Mouse (Mus musculus): Measurements from ENCODE around the gene Mlxipl. TPM values are rescaled to one million over a fixed set of nuclear protein-coding genes. Genes with fewer than 3 reads are reported as not detected.
A peak's percentile ranks its signal among the peaks of the same experiment; 100 is the strongest.

Gene Mlxipl
- total and polyA plus RNA-seq, 3 experiments: 0.22 TPM; not detected in 2

- ATAC-seq (ENCODE audit: extremely low read depth, insufficient number of reproducible peaks, low FRiP score, poor library complexity, severe bottlenecking): no peak
- Histone ChIP-seq H3K36me3 (replicated peaks) (no peaks in the 10 kb centered on the region), H3K4me1 (ENCODE audit: insufficient read depth, low read depth, low read length) (no peaks in the 10 kb centered on the region), H3K9me3 (replicated peaks) (peaks cover 9% of the 10 kb centered on the region), H3K27me3 (ENCODE audit: insufficient read depth, low read length) (peaks cover 32% of the 10 kb centered on the region), H3K4me3 (ENCODE audit: low read depth, low read length) (no peak overlapping the region)
- peak; percentile 21 for DNase-seq (ENCODE audit: low spot score)
- no peak for TF ChIP-seq POLR2AphosphoS5 (IDR thresholded peaks at IDR 0.05; ENCODE audit: insufficient replicate concordance, low read depth, low read length)
- TF ChIP-seq CTCF (IDR thresholded peaks at IDR 0.05; ENCODE audit: low read depth, low read length): peak; percentile 23; the same call in 1 of the 2 replicates
These were observed 14.4 kb downstream of the Mlxipl start for GRCm38 (mm10) chr5:135103999-135104660.

GRCm38 (mm10) chr5:135106758-135107256, 17.1 kb downstream of the Mlxipl start:
- Histone ChIP-seq H3K4me1 (ENCODE audit: insufficient read depth, low read depth, low read length) (no peaks in the 10 kb centered on the region), H3K36me3 (replicated peaks) (no peaks in the 10 kb centered on the region), H3K4me3 (ENCODE audit: low read depth, low read length) (no peak overlapping the region), H3K27me3 (ENCODE audit: insufficient read depth, low read length) (peaks cover 43% of the 10 kb centered on the region), H3K9me3 (replicated peaks) (peaks cover 9% of the 10 kb centered on the region)
- no peak for TF ChIP-seq CTCF (IDR thresholded peaks at IDR 0.05; ENCODE audit: low read depth, low read length)
- no peak for TF ChIP-seq POLR2AphosphoS5 (IDR thresholded peaks at IDR 0.05; ENCODE audit: insufficient replicate concordance, low read depth, low read length)
- TF ChIP-seq GATA1 (IDR thresholded peaks at IDR 0.05; ENCODE audit: borderline replicate concordance, low read length): no peak
- no peak for TF ChIP-seq TAL1 (conservative IDR thresholded peaks at IDR 0.05; ENCODE audit: low read depth, low read length)
- TF ChIP-seq GATA2 (IDR thresholded peaks at IDR 0.05; ENCODE audit: borderline replicate concordance, low read depth, low read length): no peak
- no peak for DNase-seq (ENCODE audit: low spot score)
- ATAC-seq (ENCODE audit: extremely low read depth, insufficient number of reproducible peaks, low FRiP score, poor library complexity, severe bottlenecking): no peak

- H3K4me3 ChIP-seq (ENCODE audit: low read depth, low read length): no peak overlapping the region
- H3K27me3 ChIP-seq (ENCODE audit: insufficient read depth, low read length): peaks cover 43% of the 10 kb centered on the region
- no peak for ATAC-seq (ENCODE audit: extremely low read depth, insufficient number of reproducible peaks, low FRiP score, poor library complexity, severe bottlenecking)
These were observed 18.1 kb downstream of the Mlxipl start for GRCm38 (mm10) chr5:135107521-135108501.

GRCm38 (mm10) chr5:135109017-135109416, 19.3 kb downstream of the Mlxipl start:
- no peak for ATAC-seq (ENCODE audit: extremely low read depth, insufficient number of reproducible peaks, low FRiP score, poor library complexity, severe bottlenecking)
- no peaks in the 10 kb centered on the region for H3K36me3 ChIP-seq (replicated peaks)
- TF ChIP-seq GATA1 (IDR thresholded peaks at IDR 0.05; ENCODE audit: borderline replicate concordance, low read length): no peak
- TF ChIP-seq GATA2 (IDR thresholded peaks at IDR 0.05; ENCODE audit: borderline replicate concordance, low read depth, low read length): no peak
- TF ChIP-seq TAL1 (conservative IDR thresholded peaks at IDR 0.05; ENCODE audit: low read depth, low read length): no peak
- TF ChIP-seq POLR2AphosphoS5 (IDR thresholded peaks at IDR 0.05; ENCODE audit: insufficient replicate concordance, low read depth, low read length): no peak
- no peak for TF ChIP-seq CTCF (IDR thresholded peaks at IDR 0.05; ENCODE audit: low read depth, low read length)
- no peaks in the 10 kb centered on the region for H3K4me1 ChIP-seq (ENCODE audit: insufficient read depth, low read depth, low read length)
- no peak for DNase-seq (ENCODE audit: low spot score)
- H3K9me3 ChIP-seq (replicated peaks): peaks cover 9% of the 10 kb centered on the region
- no peak overlapping the region for H3K4me3 ChIP-seq (ENCODE audit: low read depth, low read length)
- peaks cover 48% of the 10 kb centered on the region for H3K27me3 ChIP-seq (ENCODE audit: insufficient read depth, low read length)

More at GRCm38 (mm10) chr5:135107521-135108501, 18.1 kb downstream of the Mlxipl start:
- DNase-seq (ENCODE audit: low spot score): no peak
- Histone ChIP-seq H3K36me3 (replicated peaks) (no peaks in the 10 kb centered on the region), H3K4me1 (ENCODE audit: insufficient read depth, low read depth, low read length) (no peaks in the 10 kb centered on the region), H3K9me3 (replicated peaks) (peaks cover 9% of the 10 kb centered on the region)
- TF ChIP-seq TAL1 (conservative IDR thresholded peaks at IDR 0.05; ENCODE audit: low read depth, low read length): no peak
- TF ChIP-seq GATA1 (IDR thresholded peaks at IDR 0.05; ENCODE audit: borderline replicate concordance, low read length): no peak
- TF ChIP-seq GATA2 (IDR thresholded peaks at IDR 0.05; ENCODE audit: borderline replicate concordance, low read depth, low read length): no peak
- TF ChIP-seq POLR2AphosphoS5 (IDR thresholded peaks at IDR 0.05; ENCODE audit: insufficient replicate concordance, low read depth, low read length): no peak
- no peak for TF ChIP-seq CTCF (IDR thresholded peaks at IDR 0.05; ENCODE audit: low read depth, low read length)

- H3K36me3 ChIP-seq (replicated peaks): no peaks in the 10 kb centered on the region
- TF ChIP-seq GATA2 (IDR thresholded peaks at IDR 0.05; ENCODE audit: borderline replicate concordance, low read depth, low read length) (no peak), CTCF (IDR thresholded peaks at IDR 0.05; ENCODE audit: low read depth, low read length) (no peak), GATA1 (IDR thresholded peaks at IDR 0.05; ENCODE audit: borderline replicate concordance, low read length) (no peak), POLR2AphosphoS5 (IDR thresholded peaks at IDR 0.05; ENCODE audit: insufficient replicate concordance, low read depth, low read length) (no peak), TAL1 (conservative IDR thresholded peaks at IDR 0.05; ENCODE audit: low read depth, low read length) (no peak)
- H3K4me3 ChIP-seq (ENCODE audit: low read depth, low read length): no peak overlapping the region
- peaks cover 9% of the 10 kb centered on the region for H3K9me3 ChIP-seq (replicated peaks)
- ATAC-seq (ENCODE audit: extremely low read depth, insufficient number of reproducible peaks, low FRiP score, poor library complexity, severe bottlenecking): no peak
- H3K4me1 ChIP-seq (ENCODE audit: insufficient read depth, low read depth, low read length): no peaks in the 10 kb centered on the region
- H3K27me3 ChIP-seq (ENCODE audit: insufficient read depth, low read length): peaks cover 48% of the 10 kb centered on the region
- DNase-seq (ENCODE audit: low spot score): no peak
These were observed 19.7 kb downstream of the Mlxipl start for GRCm38 (mm10) chr5:135109426-135109825.

GRCm38 (mm10) chr5:135109976-135110375, 20.3 kb downstream of the Mlxipl start:
- Histone ChIP-seq H3K4me1 (ENCODE audit: insufficient read depth, low read depth, low read length) (no peaks in the 10 kb centered on the region; the same call in 1 of the 2 replicates), H3K9me3 (replicated peaks) (peaks cover 9% of the 10 kb centered on the region), H3K36me3 (replicated peaks) (no peaks in the 10 kb centered on the region), H3K27me3 (ENCODE audit: insufficient read depth, low read length) (peaks cover 48% of the 10 kb centered on the region), H3K4me3 (ENCODE audit: low read depth, low read length) (no peak overlapping the region)
- DNase-seq (ENCODE audit: low spot score) (no peak), ATAC-seq (ENCODE audit: extremely low read depth, insufficient number of reproducible peaks, low FRiP score, poor library complexity, severe bottlenecking) (no peak)
- TF ChIP-seq GATA2 (IDR thresholded peaks at IDR 0.05; ENCODE audit: borderline replicate concordance, low read depth, low read length): no peak
- no peak for TF ChIP-seq TAL1 (conservative IDR thresholded peaks at IDR 0.05; ENCODE audit: low read depth, low read length)
- TF ChIP-seq GATA1 (IDR thresholded peaks at IDR 0.05; ENCODE audit: borderline replicate concordance, low read length): no peak
- no peak for TF ChIP-seq CTCF (IDR thresholded peaks at IDR 0.05; ENCODE audit: low read depth, low read length)
- TF ChIP-seq POLR2AphosphoS5 (IDR thresholded peaks at IDR 0.05; ENCODE audit: insufficient replicate concordance, low read depth, low read length): no peak
